7 mouse cellular contexts compared by ENCODE assay signal in genomic region chr4:87788691-87789090, GRCm38 (mm10).
DNase-seq lines count a peak whose midpoint lies in the region; ATAC-seq and TF ChIP-seq lines count a peak whose summit lies in the region.

No protein-coding gene starts in this region.

- peaks cover 31% of the 10 kb centered on the region; the same call in 1 of the 2 replicates for H3K27me3 ChIP-seq in midbrain, embryonic 10.5 days (ENCODE audit: low read depth, poor library complexity, severe bottlenecking)
- no peaks in the 10 kb centered on the region for H3K27me3 ChIP-seq in midbrain, embryonic 11.5 days (ENCODE audit: control insufficient read depth, insufficient read depth, low read length)
- H3K27me3 ChIP-seq in G1E (ENCODE audit: insufficient read depth, low read length) = no peaks in the 10 kb centered on the region

- no peak overlapping the region for H3K27ac ChIP-seq in midbrain, embryonic 10.5 days (replicated peaks)
- no peak overlapping the region for H3K27ac ChIP-seq in midbrain, embryonic 11.5 days (ENCODE audit: low read depth, low read length)
- no peak overlapping the region for H3K27ac ChIP-seq in bone marrow macrophage, adult 2 months (ENCODE audit: insufficient read depth, low read depth, low read length)
- H3K27ac ChIP-seq in gastrocnemius, adult 2 months = no peak overlapping the region

- H3K4me2 ChIP-seq in midbrain, embryonic 11.5 days = no peak overlapping the region

- TF ChIP-seq CTCF in G1E (IDR thresholded peaks at IDR 0.05; ENCODE audit: low read depth, low read length) = peak; percentile 62
- 0 out of 2 replicates have a peak, but pooled peaks have one; percentile 18 for TF ChIP-seq CTCF in bone marrow macrophage, adult 2 months (IDR thresholded peaks at IDR 0.05; ENCODE audit: low read depth, low read length)
- TF ChIP-seq CTCF in gastrocnemius, adult 2 months (IDR thresholded peaks at IDR 0.05) = peak; percentile 70

- peaks cover 52% of the 10 kb centered on the region for H3K36me3 ChIP-seq in midbrain, embryonic 10.5 days
- peaks cover 7% of the 10 kb centered on the region; the same call in 1 of the 2 replicates for H3K36me3 ChIP-seq in midbrain, embryonic 11.5 days (ENCODE audit: control insufficient read depth, insufficient read depth, low read length)
- peaks cover 68% of the 10 kb centered on the region for H3K36me3 ChIP-seq in G1E (replicated peaks)

- TF ChIP-seq POLR2A in bone marrow macrophage, adult 2 months (IDR thresholded peaks at IDR 0.05; ENCODE audit: borderline replicate concordance, low read depth, low read length) = no peak

- no peak overlapping the region for H3K9ac ChIP-seq in midbrain, embryonic 11.5 days (ENCODE audit: low read length)

- intact Hi-C loops in gastrocnemius, adult 2 months (cut with DNase I) = loop anchor here (5.0 to 10.0 kb wide), 3 partner anchors 244 to 756 kb away; partner anchors contain the start of gene Mllt3
- intact Hi-C loops in left cerebral cortex, postnatal 25 days (cut with DNase I) = loop anchor here (5.0 to 10.0 kb wide), 3 partner anchors 114 to 756 kb away; no protein-coding TSS in a partner anchor

- ATAC-seq in midbrain, embryonic 11.5 days (ENCODE audit: low FRiP score) = no peak
- ATAC-seq in G1E (ENCODE audit: extremely low read depth, insufficient number of reproducible peaks, low FRiP score, poor library complexity, severe bottlenecking) = peak; percentile 54

- H3K9me3 ChIP-seq in midbrain, embryonic 10.5 days (replicated peaks) = no peaks in the 10 kb centered on the region
- no peaks in the 10 kb centered on the region for H3K9me3 ChIP-seq in midbrain, embryonic 11.5 days (ENCODE audit: control insufficient read depth, low read length)
- H3K9me3 ChIP-seq in G1E (replicated peaks) = no peaks in the 10 kb centered on the region

- 71% methylated on average over 8 of the region's 8 CpGs for WGBS in midbrain, embryonic 10.5 days
- 73% methylated on average over 8 of the region's 8 CpGs for WGBS in midbrain, embryonic 11.5 days

- no peak overlapping the region for H3K4me3 ChIP-seq in midbrain, embryonic 10.5 days
- H3K4me3 ChIP-seq in midbrain, embryonic 11.5 days (ENCODE audit: low read depth, low read length) = no peak overlapping the region
- H3K4me3 ChIP-seq in G1E (ENCODE audit: low read depth, low read length) = no peak overlapping the region
- H3K4me3 ChIP-seq in bone marrow macrophage, adult 2 months (ENCODE audit: insufficient read depth, low read length) = no peak overlapping the region
- no peak overlapping the region for H3K4me3 ChIP-seq in gastrocnemius, adult 2 months

- DNase-seq in midbrain, embryonic 10.5 days (ENCODE audit: low spot score) = peak; percentile 35
- no peak for DNase-seq in midbrain, embryonic 11.5 days (ENCODE audit: low spot score, missing footprints)
- peak; percentile 15 for DNase-seq in G1E (ENCODE audit: low spot score)
- DNase-seq in gastrocnemius, adult 2 months = peak; percentile 47
- DNase-seq in left cerebral cortex, postnatal 25 days (ENCODE audit: low spot score in 2 of 2) = peak; percentile 23 to 31
- peak; percentile 75 for DNase-seq in retina, embryonic 14.5 days (ENCODE audit: low spot score)

- H3K4me1 ChIP-seq in midbrain, embryonic 10.5 days = peaks cover 43% of the 10 kb centered on the region
- H3K4me1 ChIP-seq in midbrain, embryonic 11.5 days (ENCODE audit: control insufficient read depth, insufficient read depth, low read length) = peaks cover 11% of the 10 kb centered on the region
- no peaks in the 10 kb centered on the region; the same call in 1 of the 2 replicates for H3K4me1 ChIP-seq in G1E (ENCODE audit: insufficient read depth, low read depth, low read length)
- H3K4me1 ChIP-seq in bone marrow macrophage, adult 2 months (ENCODE audit: control insufficient read depth, insufficient read depth, low read length) = no peaks in the 10 kb centered on the region

Comparison
In these comparisons a context has a peak if more than half of its experiments do, and no peak if none do; other contexts are left out.
1. CTCF ChIP-seq: peak in every context shown above with its lines; median percentile 70 in gastrocnemius, adult 2 months; 62 in G1E; 18 in bone marrow macrophage, adult 2 months.